Mouse (Mus musculus): ENCODE measurements around the gene Olfr60. TPM values are rescaled to one million over a fixed set of nuclear protein-coding genes. Genes with fewer than 3 reads are reported as not detected.

Gene Olfr60
- 0.17 TPM in 1 of 2 replicates, not detected in the other for polyA plus RNA-seq (2012; rRNA removed)

GRCm38 (mm10) chr7:140361571-140361970 is at the start of gene Olfr60:
Gene Olfr60, minus strand, starts transcription at chr7:140361671.

GRCm38 (mm10) chr7:140402818-140403217 is 41.3 kb upstream of the Olfr60 start, which contains the start of gene Olfr531:
Gene Olfr531, minus strand, starts transcription at chr7:140402918.

GRCm38 (mm10) chr7:140376231-140376630 is 14.8 kb upstream of the Olfr60 start, which contains the start of gene Olfr530:
Gene Olfr530, minus strand, starts transcription at chr7:140376331.

GRCm38 (mm10) chr7:140333717-140334116 is 27.8 kb downstream of the Olfr60 start, which contains the start of gene Olfr527:
Gene Olfr527, plus strand, starts transcription at chr7:140334017.

GRCm38 (mm10) chr7:140320558-140320957 is 40.9 kb downstream of the Olfr60 start, which contains the start of gene Olfr525:
Gene Olfr525, plus strand, starts transcription at chr7:140320858.

Other genes starting within 250 kb of the Olfr60 start
- gene Paox, start 245.9 kb downstream of the Olfr60 start, polyA plus RNA-seq (2012; rRNA removed), result 14.5 and 23.8 TPM in 2 replicates
- 113 and 126 TPM in 2 replicates for gene Echs1, start 245.2 kb downstream of the Olfr60 start, polyA plus RNA-seq (2012; rRNA removed)
- gene Mtg1, start 224.1 kb downstream of the Olfr60 start, polyA plus RNA-seq (2012; rRNA removed), result 24.4 and 25.1 TPM in 2 replicates
- 2.7 and 2.9 TPM in 2 replicates for gene Sprn, start 206.8 kb downstream of the Olfr60 start, polyA plus RNA-seq (2012; rRNA removed)
- not detected in 2 replicates for gene Olfr522, start 196.9 kb downstream of the Olfr60 start, polyA plus RNA-seq (2012; rRNA removed)
- gene Olfr523, start 188.5 kb downstream of the Olfr60 start, polyA plus RNA-seq (2012; rRNA removed), result not detected in 2 replicates
- not detected in 2 replicates for gene Olfr524, start 155.7 kb downstream of the Olfr60 start, polyA plus RNA-seq (2012; rRNA removed)
- gene Cd163l1, start 143.4 kb downstream of the Olfr60 start, polyA plus RNA-seq (2012; rRNA removed), result 0.94 and 1.0 TPM in 2 replicates
- gene 5830411N06Rik, start 114.4 kb downstream of the Olfr60 start, polyA plus RNA-seq (2012; rRNA removed), result 0.06 TPM in 1 of 2 replicates, not detected in the other
- gene Olfr525, start 40.8 kb downstream of the Olfr60 start, polyA plus RNA-seq (2012; rRNA removed), result not detected in 2 replicates
- gene Olfr527, start 27.7 kb downstream of the Olfr60 start, polyA plus RNA-seq (2012; rRNA removed), result not detected in 2 replicates
- gene Olfr530, start 14.7 kb upstream of the Olfr60 start, polyA plus RNA-seq (2012; rRNA removed), result not detected in 2 replicates
- gene Olfr531, start 41.2 kb upstream of the Olfr60 start, polyA plus RNA-seq (2012; rRNA removed), result not detected in 2 replicates
- gene Olfr532, start 60.0 kb upstream of the Olfr60 start, polyA plus RNA-seq (2012; rRNA removed), result not detected in 2 replicates
- gene Olfr533, start 101.7 kb upstream of the Olfr60 start, polyA plus RNA-seq (2012; rRNA removed), result not detected in 2 replicates
- gene Olfr535, start 122.5 kb upstream of the Olfr60 start, polyA plus RNA-seq (2012; rRNA removed), result not detected in 2 replicates
- gene Olfr536, start 145.7 kb upstream of the Olfr60 start, polyA plus RNA-seq (2012; rRNA removed), result not detected in 2 replicates
- gene Olfr538, start 206.2 kb upstream of the Olfr60 start, polyA plus RNA-seq (2012; rRNA removed), result not detected in 2 replicates
- gene Olfr46, start 239.6 kb upstream of the Olfr60 start, polyA plus RNA-seq (2012; rRNA removed), result not detected in 2 replicates